Mouse (Mus musculus) MEL-GATA-1-ER (cell line): ENCODE data around the gene 3830406C13Rik.

ENCODE experiments used
- DNase-seq: peaks from one replicate; pipeline ENCODE4 v3.0.0-alpha.2; 2012; ENCODE audit warnings: low read depth; ENCODE audit errors: extremely low read depth

3830406C13Rik gene

DNA sequence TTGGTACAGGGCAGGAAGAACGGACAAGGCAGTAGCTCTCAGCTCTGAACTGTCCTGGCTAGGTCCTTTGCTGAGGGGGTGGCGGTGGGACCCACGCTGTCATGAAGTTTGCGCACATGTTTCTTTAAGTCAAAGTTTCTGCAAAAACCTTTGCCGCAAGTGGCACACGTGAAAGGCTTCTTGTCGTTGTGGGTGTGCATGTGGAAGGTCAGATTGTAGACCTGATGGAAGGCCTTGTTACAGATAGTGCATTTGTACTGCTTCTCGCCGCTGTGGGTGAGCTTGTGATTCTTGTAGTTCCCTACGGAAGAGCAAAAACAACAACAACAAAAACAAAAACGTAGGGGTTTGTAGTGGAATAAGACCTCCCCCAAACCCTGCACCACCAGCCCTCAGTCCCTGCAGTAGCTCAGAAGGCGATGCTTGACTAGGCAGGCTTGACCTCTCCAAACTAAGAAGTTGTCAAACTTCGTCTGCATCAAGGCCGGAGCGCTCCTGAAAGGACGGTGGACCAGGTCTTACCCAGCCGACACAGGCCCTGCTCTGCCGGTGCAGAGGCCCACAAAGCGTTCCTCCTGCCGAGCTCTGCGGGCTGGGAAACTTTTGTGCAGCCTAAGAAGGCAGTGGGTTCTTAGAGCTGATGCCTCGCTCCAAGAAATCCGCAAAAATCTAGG is 58.6 kb downstream of the 3830406C13Rik start:
- no peak for DNase-seq

DNA sequence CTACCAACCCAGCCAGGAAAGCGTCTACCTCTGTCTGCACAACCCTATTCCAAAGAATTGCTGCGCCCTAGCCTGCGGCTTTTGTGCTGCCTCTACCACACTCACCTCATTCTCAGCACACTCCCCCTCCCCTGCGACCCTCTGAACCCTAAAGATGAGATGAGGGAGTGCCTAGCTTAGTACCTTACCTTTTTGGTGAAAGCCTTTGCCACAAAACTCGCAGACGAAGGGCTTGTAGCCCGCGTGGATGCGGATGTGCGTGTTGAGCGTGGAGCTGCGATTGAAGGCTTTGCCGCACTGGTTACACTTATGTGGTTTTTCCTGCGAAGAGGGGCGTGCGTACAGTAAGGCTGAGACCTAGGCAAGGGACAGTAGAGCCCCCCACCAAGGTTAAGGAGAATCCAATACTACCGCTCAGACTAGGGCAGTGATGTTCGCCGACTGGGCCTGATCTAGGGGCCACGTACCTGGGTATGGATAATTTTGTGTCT is 59.5 kb downstream of the 3830406C13Rik start:
- no peak for DNase-seq

DNA sequence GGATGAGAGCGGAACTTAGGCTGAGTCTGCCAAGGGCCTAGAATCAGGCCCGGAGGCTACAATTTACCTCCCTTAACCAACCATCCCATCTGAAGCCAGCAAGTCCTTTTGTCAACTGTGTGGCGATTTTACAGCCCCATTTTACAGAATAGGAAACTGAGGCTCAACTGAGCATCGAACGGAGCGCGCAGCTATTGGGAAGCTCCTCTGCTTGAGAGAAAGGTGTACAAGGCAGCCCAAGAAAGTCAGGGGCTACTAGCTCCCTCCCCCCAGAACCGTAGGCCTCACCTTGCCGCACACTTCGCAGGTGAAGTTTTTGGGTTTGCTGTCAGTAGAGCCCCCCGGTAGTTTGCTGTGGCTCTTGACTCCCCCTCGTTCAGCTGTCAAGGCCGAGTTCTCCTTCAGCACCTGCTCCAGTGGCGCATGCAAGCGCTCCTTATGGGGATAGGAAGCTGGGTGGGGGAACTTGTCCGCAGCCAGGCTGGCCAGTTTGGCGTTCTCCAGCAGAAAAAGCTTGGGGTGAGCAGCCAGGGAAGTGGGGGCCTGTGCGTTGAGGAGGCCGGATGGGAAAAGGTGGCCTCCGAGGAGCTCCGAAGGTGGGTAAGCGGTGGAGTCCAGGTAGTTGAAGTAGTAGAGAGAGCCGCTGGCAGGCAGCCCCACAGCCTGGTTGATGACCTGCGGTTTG is 60.2 kb downstream of the 3830406C13Rik start:
- no peak for DNase-seq

DNA sequence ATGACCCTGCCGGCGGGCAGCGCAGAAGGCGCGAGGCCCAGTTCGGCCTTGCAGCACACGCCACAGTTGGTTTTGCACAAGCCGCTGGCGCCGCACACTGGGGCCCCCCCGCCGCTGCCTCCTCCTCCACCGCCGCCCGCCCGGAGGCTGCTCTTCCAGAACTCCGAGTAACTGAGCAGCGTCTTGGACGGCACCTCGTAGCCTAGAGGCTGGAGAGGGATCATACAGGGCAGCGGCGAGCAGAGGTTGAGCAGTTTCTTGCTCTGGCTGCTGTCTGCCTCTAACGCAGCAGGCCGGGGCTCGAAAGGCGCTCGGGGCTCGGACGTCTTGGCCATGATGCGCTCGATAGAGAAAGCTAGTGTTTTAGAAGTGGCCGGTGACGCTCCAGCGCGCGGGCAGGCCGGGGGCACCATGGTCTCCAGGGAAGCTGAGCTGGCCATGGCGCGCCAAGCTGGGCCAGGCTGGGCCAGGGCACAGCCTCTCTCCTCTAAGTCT is 60.8 kb downstream of the 3830406C13Rik start:
- DNase-seq, result no peak

DNA sequence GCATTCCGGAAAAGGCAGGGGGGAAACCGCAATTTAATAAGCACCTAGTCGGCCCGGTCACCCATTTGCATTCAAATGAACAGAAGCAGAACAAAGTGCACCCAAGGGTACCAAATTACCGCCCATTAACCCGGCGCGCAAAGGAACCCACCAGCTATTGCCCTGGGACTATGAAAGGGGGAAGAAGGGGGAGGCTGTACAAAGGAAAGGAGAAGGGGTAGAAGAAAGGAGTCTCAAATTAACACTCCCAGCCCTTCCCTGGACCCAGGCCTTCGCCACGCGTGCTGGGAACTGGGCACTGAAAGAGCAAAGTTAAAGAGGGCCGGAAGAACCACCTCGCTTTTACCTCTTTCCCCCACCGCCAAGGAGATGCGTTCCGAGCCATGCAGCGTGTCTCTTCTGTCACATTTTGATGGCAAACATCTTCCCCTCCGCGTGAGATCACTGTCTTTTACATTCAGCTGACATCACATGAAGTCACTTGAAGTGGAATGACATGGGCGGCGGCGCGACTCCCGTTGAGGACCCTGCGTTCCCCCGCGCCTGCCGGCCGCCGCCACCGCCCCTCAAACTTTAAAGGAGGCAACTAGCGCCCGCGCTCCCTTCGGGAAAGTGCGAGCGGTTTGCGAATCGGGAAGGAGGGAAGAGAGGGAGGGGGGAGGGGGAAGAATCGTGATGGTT is 61.4 kb downstream of the 3830406C13Rik start:
- no peak for DNase-seq

DNA sequence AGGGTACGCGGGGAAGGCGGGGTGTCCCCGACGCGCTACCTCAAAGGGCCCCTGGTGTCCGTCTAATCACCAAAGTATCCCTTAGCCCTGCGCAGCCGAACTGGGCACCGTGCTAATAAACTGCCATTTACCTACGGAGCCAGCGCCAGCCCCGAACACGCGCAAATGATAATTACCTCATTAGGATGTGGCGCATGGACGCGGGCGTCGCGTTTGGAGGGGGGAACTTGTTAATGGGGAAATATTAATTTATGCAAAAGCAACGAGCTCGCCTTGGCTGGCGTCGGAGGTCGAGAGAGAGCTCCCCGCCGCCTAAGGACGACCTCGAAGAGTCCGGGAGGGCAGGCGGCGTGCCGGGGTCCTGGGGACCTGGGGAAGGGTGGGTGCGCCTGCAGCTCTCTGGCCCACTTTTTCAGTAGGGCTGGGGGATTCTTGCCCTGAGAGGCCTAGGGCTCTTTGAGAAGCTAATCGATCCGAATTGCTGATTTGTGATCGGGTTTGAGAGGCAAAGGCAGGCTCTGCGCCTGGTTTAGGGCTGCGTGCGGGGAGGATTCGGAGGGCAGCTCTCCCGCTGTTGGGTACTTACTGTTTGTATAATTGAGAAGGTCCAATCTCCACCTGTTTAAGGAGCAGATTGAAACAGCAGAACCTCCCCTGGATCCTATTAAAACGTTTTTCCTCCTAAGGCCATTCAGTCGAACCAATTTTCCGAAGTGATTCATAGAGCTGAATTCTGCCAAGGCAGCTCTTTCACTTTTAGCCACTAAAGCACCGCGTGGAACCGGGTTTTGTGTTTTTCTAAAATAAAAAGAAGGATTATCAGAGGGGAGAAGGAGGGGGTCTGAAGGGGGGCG is 62.3 kb downstream of the 3830406C13Rik start:
- DNase-seq, result no peak

DNA sequence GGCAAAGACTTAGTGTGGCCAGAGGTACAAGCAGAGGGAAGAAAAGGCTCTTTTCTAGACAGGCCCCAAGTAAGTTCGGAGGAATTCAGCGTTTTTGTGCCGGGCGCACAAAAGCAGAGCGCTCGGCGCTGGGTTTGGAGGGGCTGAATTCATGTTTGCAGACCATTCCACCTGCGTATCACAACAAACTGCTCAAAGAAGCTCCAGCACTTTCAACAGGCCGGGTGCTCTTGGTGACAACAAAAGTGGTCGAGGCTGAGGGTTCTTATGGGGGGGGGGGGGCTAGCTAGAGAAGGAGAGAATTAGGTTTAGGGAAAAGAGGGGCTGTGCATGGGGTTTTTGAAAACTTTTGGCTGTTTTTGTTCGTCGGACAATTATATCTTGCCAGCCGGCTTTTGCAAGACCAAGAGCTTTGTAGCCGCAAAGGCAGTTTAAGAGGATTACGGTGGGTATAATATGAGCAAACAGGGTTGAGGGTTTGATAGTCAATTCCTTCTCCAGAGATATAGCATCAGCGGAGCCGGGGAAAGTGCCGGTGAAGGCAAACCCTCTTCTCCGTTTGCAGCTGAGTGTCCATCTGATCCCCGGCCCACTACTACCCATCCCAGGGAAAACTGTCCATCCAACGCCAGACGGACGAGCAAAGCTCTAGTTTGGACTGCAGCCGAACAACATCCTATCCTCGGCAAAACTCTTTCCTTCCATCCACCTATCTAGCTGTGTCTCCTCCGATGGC is 63.1 kb downstream of the 3830406C13Rik start:
- DNase-seq, result no peak

DNA sequence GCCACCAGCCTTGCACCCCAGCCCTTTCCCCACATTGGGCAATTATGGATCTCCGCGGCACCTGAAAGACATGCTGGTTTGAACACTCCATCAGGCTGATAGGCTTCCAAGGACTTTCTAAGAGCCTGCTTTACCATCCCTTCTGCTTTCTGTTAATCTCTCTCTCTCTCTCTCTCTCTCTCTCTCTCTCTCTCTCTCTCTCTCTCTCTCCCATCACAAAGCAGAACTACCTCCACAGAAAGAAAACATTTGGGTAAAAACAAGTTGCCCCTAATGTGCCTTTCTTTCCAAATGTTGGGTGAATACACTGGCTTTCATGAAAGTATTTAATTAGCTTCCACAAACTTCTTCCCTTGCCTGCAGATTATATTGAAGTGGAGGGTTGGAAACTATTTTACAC is 64.1 kb downstream of the 3830406C13Rik start, which contains the start of gene Fezf2:
Gene Fezf2, minus strand, starts transcription at position 101 of the 400 bp plus-strand sequence.
- DNase-seq, result no peak

DNA sequence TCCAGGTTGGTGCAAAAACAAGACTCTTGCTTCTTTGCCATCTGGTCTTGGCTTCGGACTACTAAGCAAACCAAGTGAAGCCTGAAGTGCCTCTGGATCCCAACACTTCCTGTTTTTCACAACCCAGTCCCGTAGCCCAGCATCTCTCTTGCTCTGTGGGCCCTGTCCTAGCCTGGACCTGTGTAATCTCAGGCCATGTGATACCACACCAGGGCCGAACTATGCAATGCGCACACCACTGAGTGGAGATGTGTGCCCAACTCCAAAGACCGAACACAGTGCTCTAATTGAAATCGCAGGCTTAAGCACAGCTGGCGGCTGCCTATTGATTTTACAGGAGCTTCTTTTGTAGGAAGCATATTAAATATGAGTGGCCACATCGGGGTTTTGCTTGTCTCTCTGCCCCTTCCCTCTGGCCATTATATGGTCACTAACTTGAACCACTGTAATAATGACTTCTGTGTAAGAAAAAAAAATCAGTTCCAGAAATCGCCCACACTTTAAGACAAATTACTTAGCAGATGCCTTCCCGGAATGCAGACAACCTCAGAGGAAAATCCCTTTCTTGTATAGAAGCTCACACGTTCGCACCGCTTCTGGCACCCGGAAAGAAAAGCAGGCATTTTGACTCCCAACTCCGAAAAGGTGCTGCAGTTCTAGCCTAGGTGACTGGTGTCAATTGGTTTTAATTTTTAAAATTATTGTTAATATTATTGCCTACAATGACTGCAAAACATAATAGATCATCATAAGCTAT is 65.5 kb downstream of the 3830406C13Rik start:
- no peak for DNase-seq

DNA sequence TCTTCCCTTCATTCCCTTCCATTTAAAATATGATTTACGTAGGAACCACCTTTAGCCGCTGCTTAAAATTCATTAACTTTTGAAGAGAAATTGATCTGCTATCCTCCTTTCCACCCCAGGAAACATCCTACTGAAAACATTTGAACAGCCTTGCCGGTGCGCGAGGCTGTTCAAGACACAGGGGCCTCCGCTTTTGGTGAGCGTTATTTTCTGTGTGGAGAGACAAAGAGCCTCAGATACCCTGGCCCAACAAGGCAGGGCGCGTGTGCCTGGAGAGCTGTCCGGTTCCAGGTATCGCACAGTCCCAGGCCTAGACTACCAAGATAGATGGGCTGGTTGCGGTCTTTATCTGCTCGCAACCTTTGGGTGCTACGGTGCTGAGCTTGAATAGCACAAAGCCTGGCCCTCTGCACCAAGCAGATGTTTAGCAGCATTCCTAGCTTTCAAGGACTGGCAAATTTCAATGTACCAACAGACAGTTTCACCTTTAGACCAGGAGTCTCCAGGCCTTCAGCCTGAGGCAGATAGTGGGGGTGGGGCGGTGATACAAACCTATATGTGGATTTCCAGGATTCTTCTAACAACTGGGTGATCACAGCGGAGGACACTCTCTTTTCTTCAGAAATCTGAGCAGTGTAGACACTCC is 66.4 kb downstream of the 3830406C13Rik start:
- DNase-seq, result no peak
